Mouse (Mus musculus) E14TG2a.4 (cell line): ENCODE data around the gene Surf4.

Experiments used
- H3K27me3 ChIP-seq: 2 replicates; pipeline ENCODE4 v1.6.1; 2014; ENCODE audit warnings: low read length, control low read depth; ENCODE audit not compliant: insufficient read depth
- H3K36me3 ChIP-seq: 2 replicates; pipeline ENCODE4 v1.6.1; 2014; ENCODE audit warnings: low read length, control low read depth; ENCODE audit not compliant: insufficient read depth
- H3K4me1 ChIP-seq: replicated peaks from 2 replicates; pipeline ENCODE4 v1.6.1; 2014; ENCODE audit warnings: low read depth, low read length, control low read depth
- H3K4me3 ChIP-seq: replicated peaks from 2 replicates; pipeline ENCODE4 v1.5.1; 2014; ENCODE audit warnings: mild to moderate bottlenecking, low read length
- H3K9me3 ChIP-seq: 2 replicates; pipeline ENCODE4 v1.6.1; 2014; ENCODE audit warnings: low read length, control low read depth
- CTCF ChIP-seq: conservative IDR thresholded peaks from 2 replicates; pipeline ENCODE4 v1.5.1; 2014; ENCODE audit warnings: low read length
- NANOG ChIP-seq: IDR thresholded peaks from 2 replicates; pipeline ENCODE4 v1.6.1; 2014; ENCODE audit warnings: borderline replicate concordance, low read length, mixed read lengths
- POU5F1 ChIP-seq: IDR thresholded peaks from 2 replicates; pipeline ENCODE4 v1.6.1; 2014; ENCODE audit warnings: low read length, borderline replicate concordance

Surf4 gene

DNA sequence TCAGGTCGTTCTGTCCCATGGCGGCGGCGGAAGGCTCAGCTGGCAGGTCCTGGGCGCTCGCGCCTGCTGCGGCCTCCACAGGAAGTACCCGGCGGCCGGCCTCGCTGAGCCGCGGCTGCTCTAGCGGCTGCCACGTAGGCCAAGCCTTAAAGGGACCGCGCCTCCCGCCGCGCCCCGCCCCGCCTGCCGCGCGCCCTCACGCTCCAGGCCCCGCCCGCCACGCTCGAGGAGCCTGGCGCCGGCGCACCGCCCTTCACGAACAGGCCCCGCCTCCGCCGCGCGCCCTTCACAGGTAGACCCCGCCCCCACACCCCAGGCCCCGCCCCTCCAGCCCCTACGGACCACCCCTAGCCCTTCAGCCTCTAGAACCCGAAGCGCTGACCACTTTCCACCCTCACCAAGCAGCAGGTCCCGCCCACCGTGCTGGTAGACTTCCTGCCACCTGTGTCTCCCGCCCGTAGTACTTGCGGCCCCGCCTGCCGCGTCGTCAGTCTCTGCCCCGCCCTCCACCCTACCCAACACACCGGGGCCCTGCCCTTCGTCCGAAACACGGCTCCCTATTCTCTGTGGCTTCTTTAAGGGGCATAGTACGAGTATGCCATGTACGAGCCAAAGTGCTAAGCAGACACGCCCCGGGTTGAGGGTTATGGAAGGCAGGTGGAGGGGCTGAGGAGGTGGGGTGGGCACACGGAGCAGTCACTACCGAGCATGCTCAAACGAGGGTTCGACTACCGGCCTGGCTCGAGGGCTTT is at the start of gene Surf4, which contains the start of gene Stkld1:
Gene Surf4, minus strand, starts transcription at position 625 of the 752 bp plus-strand sequence.
Gene Stkld1, plus strand, starts transcription at position 744 of the 752 bp plus-strand sequence.
- TF ChIP-seq NANOG = no peak
- no peak for TF ChIP-seq CTCF
- TF ChIP-seq POU5F1 = no peak
- no peaks in the 10 kb centered on the region for H3K9me3 ChIP-seq
- peaks cover 34% of the 10 kb centered on the region for H3K36me3 ChIP-seq
- peak within 1 kb of the TSS; percentile 92 for H3K4me3 ChIP-seq
- H3K4me1 ChIP-seq = peaks cover 46% of the 10 kb centered on the region
- H3K27me3 ChIP-seq = no peaks in the 10 kb centered on the region; the same call in 1 of the 2 replicates

GRCm38 (mm10) chr2:26980361-26980760 is 46.6 kb upstream of the Surf4 start:
- no peaks in the 10 kb centered on the region for H3K36me3 ChIP-seq
- TF ChIP-seq NANOG = no peak
- TF ChIP-seq POU5F1 = no peak
- no peak for TF ChIP-seq CTCF
- H3K9me3 ChIP-seq = no peaks in the 10 kb centered on the region
- H3K4me3 ChIP-seq = no peak overlapping the region
- 0 out of 2 replicates have a peak, but pooled peaks cover 7% of the 10 kb centered on the region for H3K4me1 ChIP-seq
- H3K27me3 ChIP-seq = peaks cover 6% of the 10 kb centered on the region; the same call in 1 of the 2 replicates

DNA sequence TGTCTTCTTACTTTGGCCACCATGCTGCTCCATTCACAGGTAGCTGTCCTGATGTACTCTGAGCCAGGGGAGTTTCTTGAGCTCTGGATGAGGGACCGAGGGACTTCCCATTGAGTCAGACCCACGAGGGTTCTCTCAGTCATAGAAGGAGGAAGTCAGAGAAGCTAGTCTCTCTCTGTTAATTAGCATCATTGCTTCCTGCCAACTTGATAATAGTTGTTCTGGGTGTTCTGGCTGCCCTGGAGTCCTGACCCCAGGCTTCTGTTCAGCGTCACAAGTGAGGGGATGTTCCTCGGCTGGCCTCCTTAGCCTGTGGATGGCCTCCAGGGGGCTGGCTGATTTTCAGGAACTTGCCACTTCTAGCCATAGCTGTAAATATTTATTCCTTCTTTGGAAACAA is 40.2 kb upstream of the Surf4 start:
- no peak for TF ChIP-seq POU5F1
- TF ChIP-seq CTCF = no peak
- TF ChIP-seq NANOG = no peak
- Histone ChIP-seq H3K4me1 (no peaks in the 10 kb centered on the region), H3K4me3 (no peak overlapping the region), H3K27me3 (peaks cover 6% of the 10 kb centered on the region), H3K9me3 (no peaks in the 10 kb centered on the region), H3K36me3 (no peaks in the 10 kb centered on the region)

GRCm38 (mm10) chr2:26973116-26973515 is 39.4 kb upstream of the Surf4 start, which contains the start of gene Adamts13:
TSS of gene Adamts13 (plus strand) at chr2:26973416.
- Histone ChIP-seq H3K9me3 (no peaks in the 10 kb centered on the region), H3K4me1 (no peaks in the 10 kb centered on the region), H3K4me3 (no peak within 1 kb of the TSS), H3K36me3 (no peaks in the 10 kb centered on the region), H3K27me3 (peaks cover 6% of the 10 kb centered on the region)
- no peak for TF ChIP-seq NANOG
- TF ChIP-seq POU5F1 = no peak

DNA sequence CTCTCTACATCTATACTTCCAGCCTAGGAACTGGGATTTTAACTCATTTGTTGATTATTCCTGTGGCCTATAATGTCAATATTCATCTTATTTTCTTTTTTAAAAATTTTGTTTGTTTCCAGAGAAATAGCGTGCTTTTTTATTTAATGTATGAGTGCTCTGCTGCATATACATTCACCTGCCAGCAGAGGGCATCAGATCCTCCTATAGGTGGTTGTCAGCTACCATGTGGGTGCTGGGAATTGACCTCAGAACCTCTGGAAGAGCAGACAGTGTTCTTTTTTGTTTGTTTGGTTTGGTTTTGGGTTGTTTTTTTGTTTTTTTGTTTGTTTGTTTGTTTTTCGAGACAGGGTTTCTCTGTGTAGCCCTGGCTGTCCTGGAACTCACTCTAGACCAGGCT is 33.5 kb upstream of the Surf4 start:
- H3K27me3 ChIP-seq = no peaks in the 10 kb centered on the region
- peak; percentile 84 for TF ChIP-seq CTCF
- no peak for TF ChIP-seq POU5F1
- H3K36me3 ChIP-seq = peaks cover 9% of the 10 kb centered on the region
- H3K9me3 ChIP-seq = no peaks in the 10 kb centered on the region
- H3K4me1 ChIP-seq = peaks cover 23% of the 10 kb centered on the region
- H3K4me3 ChIP-seq = no peak overlapping the region

GRCm38 (mm10) chr2:26964724-26965370 is 31.1 kb upstream of the Surf4 start:
- Histone ChIP-seq H3K4me1 (peaks cover 39% of the 10 kb centered on the region), H3K36me3 (peaks cover 34% of the 10 kb centered on the region), H3K4me3 (peak overlapping the region; percentile 93), H3K27me3 (no peaks in the 10 kb centered on the region), H3K9me3 (no peaks in the 10 kb centered on the region)
- TF ChIP-seq POU5F1 = no peak
- no peak for TF ChIP-seq CTCF
- TF ChIP-seq NANOG = no peak

- H3K9me3 ChIP-seq = no peaks in the 10 kb centered on the region
- peak within 1 kb of the TSS; percentile 93 for H3K4me3 ChIP-seq
- peaks cover 39% of the 10 kb centered on the region for H3K4me1 ChIP-seq
- peaks cover 38% of the 10 kb centered on the region for H3K36me3 ChIP-seq
- TF ChIP-seq NANOG = no peak
- TF ChIP-seq POU5F1 = peak; percentile 88
- no peak for TF ChIP-seq CTCF
- no peaks in the 10 kb centered on the region for H3K27me3 ChIP-seq
Measured at GRCm38 (mm10) chr2:26963923-26964723, 30.4 kb upstream of the Surf4 start, which contains the start of gene Rexo4. TSS of gene Rexo4 (minus strand) at chr2:26964386.

GRCm38 (mm10) chr2:26960756-26961155 is 27.0 kb upstream of the Surf4 start:
- Histone ChIP-seq H3K9me3 (no peaks in the 10 kb centered on the region), H3K4me3 (no peak overlapping the region), H3K27me3 (no peaks in the 10 kb centered on the region), H3K36me3 (peaks cover 71% of the 10 kb centered on the region), H3K4me1 (peaks cover 39% of the 10 kb centered on the region)
- no peak; the same call in 1 of the 2 replicates for TF ChIP-seq CTCF
- no peak for TF ChIP-seq NANOG
- no peak for TF ChIP-seq POU5F1
